Mouse (Mus musculus): ENCODE results near the gene Stk39. TPM values are rescaled to one million over a fixed set of nuclear protein-coding genes. Genes with fewer than 3 reads are reported as not detected.

Stk39 gene
- total and polyA plus RNA-seq, 2 experiments, result 0.54 to 1.7 TPM

DNA sequence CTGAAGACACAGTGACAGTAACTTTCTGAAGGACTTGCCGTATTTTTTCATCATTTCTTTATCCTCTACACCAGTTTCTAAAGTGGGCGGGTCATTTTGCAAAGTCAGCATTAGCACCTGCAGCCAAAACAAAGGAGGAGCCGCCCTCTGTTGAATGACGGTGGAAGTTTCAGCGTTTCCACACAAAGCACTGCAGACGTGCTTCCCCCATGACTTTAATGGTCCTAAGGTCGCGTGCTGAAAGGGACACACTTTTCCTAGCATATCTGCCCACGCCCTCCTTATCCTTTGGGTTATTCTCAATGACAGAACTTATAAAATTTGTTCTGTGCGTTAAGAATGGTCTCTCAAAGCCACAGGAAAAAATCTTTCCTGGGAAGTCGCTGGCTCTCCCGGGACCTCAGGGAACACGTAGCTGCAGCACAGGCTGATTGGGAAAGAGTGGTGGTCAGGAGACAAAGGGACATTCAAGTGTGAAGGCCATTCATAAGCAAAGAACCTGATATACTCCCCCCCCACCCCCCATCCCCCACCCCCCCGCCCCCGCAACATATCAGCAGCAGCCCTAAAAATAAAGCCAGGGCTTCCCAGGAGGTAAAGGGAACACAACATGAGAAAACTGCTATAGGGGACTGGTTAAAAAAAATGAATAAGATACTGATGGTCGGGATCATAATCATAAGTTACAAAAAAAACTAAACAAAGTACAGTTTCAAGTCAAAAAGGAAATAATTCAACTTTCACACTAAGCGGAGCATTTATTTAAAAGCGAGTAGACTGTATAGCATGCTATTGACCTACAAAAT, 105.8 kb downstream of the Stk39 start:
- no peaks in the 10 kb centered on the region for H3K4me1 ChIP-seq (ENCODE audit: control insufficient read depth, insufficient read depth, low read length)
- 30% methylated on average over 18 of the region's 18 CpGs for WGBS
- no peak for TF ChIP-seq POLR2A (IDR thresholded peaks at IDR 0.05; ENCODE audit: extremely low read depth, insufficient read depth, low read length)
- TF ChIP-seq CTCF (IDR thresholded peaks at IDR 0.05; ENCODE audit: low read depth, low read length), result no peak
- no peak for DNase-seq (ENCODE audit: extremely low read depth, low read depth, low spot score)
- no peak overlapping the region for H3K9ac ChIP-seq (ENCODE audit: low read depth, low read length)
- no peaks in the 10 kb centered on the region for H3K27me3 ChIP-seq (ENCODE audit: control insufficient read depth, insufficient read depth, low read length)
- no peak overlapping the region for H3K27ac ChIP-seq (replicated peaks; ENCODE audit: insufficient read depth, low read depth, low read length)
- H3K36me3 ChIP-seq (ENCODE audit: control insufficient read depth, insufficient read depth, low read length), result no peaks in the 10 kb centered on the region
- H3K79me2 ChIP-seq (ENCODE audit: control insufficient read depth, insufficient read depth, low read length), result no peaks in the 10 kb centered on the region
- H3K4me3 ChIP-seq (ENCODE audit: insufficient read depth, low read depth, low read length), result no peak overlapping the region

DNA sequence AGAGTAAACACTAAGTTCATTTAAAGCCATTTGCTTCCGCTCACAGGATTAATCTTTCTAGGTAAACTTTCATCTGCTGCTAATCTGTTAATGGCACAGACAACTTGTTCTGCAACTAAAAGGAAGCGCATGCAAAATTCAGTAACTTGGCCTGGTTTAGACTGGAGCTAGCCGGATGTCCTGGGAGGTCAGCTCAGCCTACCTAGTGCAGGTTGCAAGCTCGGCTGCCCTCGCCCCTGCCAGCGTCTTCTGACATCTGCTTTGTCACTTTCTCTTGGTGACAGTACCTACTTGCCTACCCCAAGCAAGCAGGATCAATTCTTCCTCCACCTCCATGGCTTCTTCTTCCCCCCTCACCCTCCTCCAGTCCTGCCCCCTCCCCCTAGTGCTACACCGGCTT, 106.6 kb downstream of the Stk39 start:
- H3K79me2 ChIP-seq (ENCODE audit: control insufficient read depth, insufficient read depth, low read length), result no peaks in the 10 kb centered on the region
- TF ChIP-seq POLR2A (IDR thresholded peaks at IDR 0.05; ENCODE audit: extremely low read depth, insufficient read depth, low read length), result no peak
- no peak for TF ChIP-seq CTCF (IDR thresholded peaks at IDR 0.05; ENCODE audit: low read depth, low read length)
- H3K27ac ChIP-seq (replicated peaks; ENCODE audit: insufficient read depth, low read depth, low read length), result no peak overlapping the region
- no peaks in the 10 kb centered on the region for H3K27me3 ChIP-seq (ENCODE audit: control insufficient read depth, insufficient read depth, low read length)
- no peak for DNase-seq (ENCODE audit: extremely low read depth, low read depth, low spot score)
- H3K4me3 ChIP-seq (ENCODE audit: insufficient read depth, low read depth, low read length), result no peak overlapping the region
- no peaks in the 10 kb centered on the region for H3K36me3 ChIP-seq (ENCODE audit: control insufficient read depth, insufficient read depth, low read length)
- 64% methylated on average over 7 of the region's 7 CpGs for WGBS
- H3K9ac ChIP-seq (ENCODE audit: low read depth, low read length), result no peak overlapping the region
- H3K4me1 ChIP-seq (ENCODE audit: control insufficient read depth, insufficient read depth, low read length), result no peaks in the 10 kb centered on the region

DNA sequence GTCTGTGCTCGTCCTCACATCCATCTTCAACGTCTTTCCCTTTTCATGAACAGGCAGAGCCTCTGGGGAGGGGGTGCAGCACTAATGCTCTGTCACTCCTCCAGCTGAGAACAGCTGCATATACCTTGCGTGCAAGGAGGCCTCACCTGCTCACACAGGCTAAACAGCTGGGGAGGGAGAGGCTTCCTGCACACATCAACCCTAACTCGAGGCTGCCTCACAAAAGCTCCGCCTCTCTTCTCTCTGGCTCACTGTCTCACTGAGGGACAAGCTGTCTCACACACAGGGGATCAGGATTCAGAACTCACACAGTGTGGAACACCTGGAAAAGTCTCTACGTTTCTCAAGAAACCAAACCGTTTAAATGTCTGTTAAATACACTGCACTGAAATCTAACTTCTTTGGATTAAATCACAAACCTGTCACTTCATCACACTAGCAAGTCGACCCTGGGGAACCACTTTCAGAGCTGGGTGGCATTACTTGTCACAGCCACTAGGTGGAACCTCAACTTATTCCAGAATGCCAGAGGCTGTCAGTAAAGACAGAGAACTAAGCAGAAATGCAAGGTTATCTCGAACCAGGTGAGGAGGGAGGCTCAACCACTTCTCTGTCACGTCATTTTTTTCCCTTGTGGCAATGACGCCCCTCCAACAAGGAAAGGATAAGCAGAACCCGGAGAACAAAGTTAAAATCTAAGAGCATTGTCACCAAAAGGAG, 107.7 kb downstream of the Stk39 start:
- Histone ChIP-seq H3K27ac (replicated peaks; ENCODE audit: insufficient read depth, low read depth, low read length) (no peak overlapping the region), H3K79me2 (ENCODE audit: control insufficient read depth, insufficient read depth, low read length) (no peaks in the 10 kb centered on the region), H3K9ac (ENCODE audit: low read depth, low read length) (no peak overlapping the region), H3K27me3 (ENCODE audit: control insufficient read depth, insufficient read depth, low read length) (no peaks in the 10 kb centered on the region), H3K4me3 (ENCODE audit: insufficient read depth, low read depth, low read length) (no peak overlapping the region), H3K36me3 (ENCODE audit: control insufficient read depth, insufficient read depth, low read length) (no peaks in the 10 kb centered on the region), H3K4me1 (ENCODE audit: control insufficient read depth, insufficient read depth, low read length) (no peaks in the 10 kb centered on the region)
- WGBS, result 27% methylated on average over 12 of the region's 12 CpGs
- peak; percentile 40 for TF ChIP-seq CTCF (IDR thresholded peaks at IDR 0.05; ENCODE audit: low read depth, low read length)
- TF ChIP-seq POLR2A (IDR thresholded peaks at IDR 0.05; ENCODE audit: extremely low read depth, insufficient read depth, low read length), result no peak
- peak; percentile 21 for DNase-seq (ENCODE audit: extremely low read depth, low read depth, low spot score)

DNA sequence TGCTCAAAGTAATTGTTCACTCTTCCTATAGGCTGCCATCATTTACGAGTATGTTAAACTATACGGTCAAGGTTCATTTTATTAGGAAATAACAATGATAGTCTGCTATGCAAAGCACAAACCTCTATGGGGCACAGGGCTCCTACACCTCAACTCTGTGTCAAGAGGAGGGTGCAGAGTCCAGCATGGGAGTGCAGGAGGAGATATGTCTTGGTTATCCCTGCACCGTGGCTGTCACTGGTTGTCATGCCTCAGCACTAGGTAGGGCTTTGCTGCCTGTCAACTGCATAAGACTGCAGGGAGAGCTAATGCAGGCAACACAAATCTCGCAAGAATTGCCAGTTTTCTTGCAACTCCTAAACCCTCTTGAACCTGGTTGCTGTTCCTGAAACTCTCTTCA, 108.9 kb downstream of the Stk39 start:
- H3K27me3 ChIP-seq (ENCODE audit: control insufficient read depth, insufficient read depth, low read length), result no peaks in the 10 kb centered on the region
- no peaks in the 10 kb centered on the region for H3K4me1 ChIP-seq (ENCODE audit: control insufficient read depth, insufficient read depth, low read length)
- no peaks in the 10 kb centered on the region for H3K79me2 ChIP-seq (ENCODE audit: control insufficient read depth, insufficient read depth, low read length)
- WGBS, result 82% methylated on average over 4 of the region's 4 CpGs
- H3K27ac ChIP-seq (replicated peaks; ENCODE audit: insufficient read depth, low read depth, low read length), result no peak overlapping the region
- no peak overlapping the region for H3K9ac ChIP-seq (ENCODE audit: low read depth, low read length)
- no peak for DNase-seq (ENCODE audit: extremely low read depth, low read depth, low spot score)
- no peaks in the 10 kb centered on the region for H3K36me3 ChIP-seq (ENCODE audit: control insufficient read depth, insufficient read depth, low read length)
- no peak overlapping the region for H3K4me3 ChIP-seq (ENCODE audit: insufficient read depth, low read depth, low read length)
- TF ChIP-seq CTCF (IDR thresholded peaks at IDR 0.05; ENCODE audit: low read depth, low read length), result no peak
- no peak for TF ChIP-seq POLR2A (IDR thresholded peaks at IDR 0.05; ENCODE audit: extremely low read depth, insufficient read depth, low read length)

DNA sequence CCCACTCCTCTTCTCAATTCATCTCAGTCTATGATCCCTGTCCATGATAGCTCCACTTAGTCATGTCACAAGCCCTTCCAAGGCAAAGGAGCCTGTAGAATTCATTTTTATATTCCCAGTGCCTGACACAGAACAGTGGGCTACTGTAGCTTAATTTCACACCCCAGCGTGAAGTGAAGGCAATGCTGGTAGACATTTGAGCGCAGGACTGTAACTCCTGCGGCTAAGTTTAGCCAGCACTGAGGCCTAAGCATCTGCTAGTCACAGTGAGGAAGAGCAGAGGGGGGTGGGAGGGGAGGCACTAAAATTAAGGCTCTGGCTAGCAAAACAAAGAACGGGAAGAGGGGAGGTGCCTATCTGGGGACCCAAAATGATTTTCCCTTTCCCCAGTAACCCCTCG, 110.4 kb downstream of the Stk39 start:
- Histone ChIP-seq H3K36me3 (ENCODE audit: control insufficient read depth, insufficient read depth, low read length) (no peaks in the 10 kb centered on the region), H3K4me1 (ENCODE audit: control insufficient read depth, insufficient read depth, low read length) (no peaks in the 10 kb centered on the region), H3K4me3 (ENCODE audit: insufficient read depth, low read depth, low read length) (no peak overlapping the region), H3K27me3 (ENCODE audit: control insufficient read depth, insufficient read depth, low read length) (no peaks in the 10 kb centered on the region), H3K9ac (ENCODE audit: low read depth, low read length) (no peak overlapping the region), H3K79me2 (ENCODE audit: control insufficient read depth, insufficient read depth, low read length) (no peaks in the 10 kb centered on the region), H3K27ac (replicated peaks; ENCODE audit: insufficient read depth, low read depth, low read length) (no peak overlapping the region)
- WGBS, result 76% methylated on average over 5 of the region's 5 CpGs
- TF ChIP-seq CTCF (IDR thresholded peaks at IDR 0.05; ENCODE audit: low read depth, low read length) (no peak), POLR2A (IDR thresholded peaks at IDR 0.05; ENCODE audit: extremely low read depth, insufficient read depth, low read length) (no peak)
- DNase-seq (ENCODE audit: extremely low read depth, low read depth, low spot score), result no peak

DNA sequence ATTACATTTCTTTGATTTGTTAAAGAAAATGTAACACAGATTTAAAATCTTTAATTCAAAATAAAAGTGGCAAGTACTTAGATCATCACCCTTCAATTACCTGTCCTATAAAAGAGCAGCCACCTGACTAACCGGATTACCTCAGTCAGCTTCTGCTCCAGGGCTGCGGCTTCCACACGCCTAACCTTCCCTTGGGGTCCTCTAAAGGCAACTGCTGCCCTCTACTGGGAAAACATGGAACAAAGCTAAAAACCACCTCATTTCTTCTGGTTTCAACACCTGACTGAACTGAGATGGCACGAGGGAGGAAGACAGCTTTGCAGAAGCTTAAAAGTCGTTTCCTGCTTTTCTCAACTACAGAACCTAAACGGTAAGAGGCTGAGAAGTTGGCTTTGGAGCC, 121.4 kb downstream of the Stk39 start:
- WGBS, result 9% methylated on average over 6 of the region's 6 CpGs
- Histone ChIP-seq H3K79me2 (ENCODE audit: control insufficient read depth, insufficient read depth, low read length) (no peaks in the 10 kb centered on the region), H3K4me3 (ENCODE audit: insufficient read depth, low read depth, low read length) (no peak overlapping the region), H3K4me1 (ENCODE audit: control insufficient read depth, insufficient read depth, low read length) (no peaks in the 10 kb centered on the region), H3K36me3 (ENCODE audit: control insufficient read depth, insufficient read depth, low read length) (no peaks in the 10 kb centered on the region), H3K9ac (ENCODE audit: low read depth, low read length) (no peak overlapping the region), H3K27me3 (ENCODE audit: control insufficient read depth, insufficient read depth, low read length) (no peaks in the 10 kb centered on the region; the same call in 1 of the 2 replicates), H3K27ac (replicated peaks; ENCODE audit: insufficient read depth, low read depth, low read length) (no peak overlapping the region)
- TF ChIP-seq POLR2A (IDR thresholded peaks at IDR 0.05; ENCODE audit: extremely low read depth, insufficient read depth, low read length), result no peak
- TF ChIP-seq CTCF (IDR thresholded peaks at IDR 0.05; ENCODE audit: low read depth, low read length), result peak; percentile 75
- peak; percentile 48 for DNase-seq (ENCODE audit: extremely low read depth, low read depth, low spot score)
